Mouse (Mus musculus) neural tube, embryonic 11.5 days (tissue): ENCODE data around the gene Ddhd1. TPM values are rescaled to one million over a fixed set of nuclear protein-coding genes. Genes with fewer than 3 reads are reported as not detected.
A peak's percentile ranks its signal among the peaks of the same experiment; 100 is the strongest.

Experiments used
- ATAC-seq: fragments of 200-750 bp; cut with Nextera tagmentation; 2 replicates; pipeline ENCODE4 v1.8.0; 2017; ENCODE audit warnings: moderate number of reproducible peaks, mild to moderate bottlenecking, moderate TSS enrichment, moderate library complexity; ENCODE audit not compliant: insufficient read depth, low FRiP score, low TSS enrichment
- DNase-seq: peaks from one replicate; pipeline ENCODE4 v3.0.0-alpha.2; 2015; ENCODE audit warnings: low spot score
- H3K27ac ChIP-seq: fragments of 300-500 bp; sonication (generic); 2 replicates; pipeline ENCODE4 v1.5.1; 2014; ENCODE audit warnings: low read depth, mild to moderate bottlenecking, low read length
- H3K27me3 ChIP-seq: fragments of 300-500 bp; sonication (generic); 2 replicates; pipeline ENCODE4 v1.6.1; 2014; ENCODE audit warnings: mild to moderate bottlenecking, low read length, mixed read lengths; ENCODE audit not compliant: control insufficient read depth, insufficient read depth
- H3K36me3 ChIP-seq: fragments of 300-500 bp; sonication (generic); 2 replicates; pipeline ENCODE4 v1.6.1; 2014; ENCODE audit warnings: mild to moderate bottlenecking, low read length, moderate library complexity, mixed read lengths; ENCODE audit not compliant: control insufficient read depth, insufficient read depth
- H3K4me1 ChIP-seq: fragments of 300-500 bp; sonication (generic); 2 replicates; pipeline ENCODE4 v1.6.1; 2014; ENCODE audit warnings: low read length, mixed read lengths; ENCODE audit not compliant: control insufficient read depth, insufficient read depth
- H3K4me2 ChIP-seq: fragments of 300-500 bp; sonication (generic); 2 replicates; pipeline ENCODE4 v1.6.1; 2014; ENCODE audit warnings: low read depth, mild to moderate bottlenecking, moderate library complexity
- H3K4me3 ChIP-seq: fragments of 300-500 bp; sonication (generic); 2 replicates; pipeline ENCODE4 v1.5.1; 2014; ENCODE audit warnings: low read depth, low read length
- H3K9ac ChIP-seq: fragments of 300-500 bp; sonication (generic); 2 replicates; pipeline ENCODE4 v1.6.1; 2014; ENCODE audit warnings: mild to moderate bottlenecking, low read length
- H3K9me3 ChIP-seq: fragments of 300-500 bp; sonication (generic); 2 replicates; pipeline ENCODE4 v1.6.1; 2016; ENCODE audit warnings: low read length; ENCODE audit not compliant: control insufficient read depth
- WGBS: fragments of 180-500 bp; shearing (Covaris S2); extraction: QIAGEN DNeasy Blood & Tissue Kit; methylation state at CpG from one replicate; pipeline ENCODE4 v1.1.7; 2014; 5-methylcytosine and 5-hydroxymethylcytosine counted together
- polyA plus RNA-seq: library from polyadenylated mRNA; unstranded; fragments of >200 nt; fragmentation: Nextera tagmentation; extraction: Ambion mirVana; gene quantifications from 2 replicates; pipeline ENCODE4 v1.2.1, GENCODE M21; 2014

The Ddhd1 gene
- polyA plus RNA-seq, 1 experiment from 2014 or later = 17.0 TPM

DNA sequence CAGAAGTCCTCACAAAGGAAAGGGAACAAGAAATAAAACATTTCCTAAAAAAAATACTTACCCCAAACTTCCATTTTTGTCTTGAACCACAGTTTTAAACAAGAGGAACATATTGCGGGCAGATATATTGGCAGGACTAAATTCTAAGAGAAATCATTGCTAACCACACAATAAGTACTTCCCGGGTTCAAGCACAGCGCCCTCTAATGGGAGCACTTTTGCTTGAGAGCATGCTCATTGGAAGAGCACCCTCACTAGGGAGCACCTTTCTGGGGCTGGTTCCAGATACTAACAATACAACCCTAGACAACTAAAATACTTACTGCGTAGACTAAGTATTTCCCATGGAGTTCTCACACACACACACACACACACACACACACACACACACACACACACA is 105.5 kb downstream of the Ddhd1 start:
- H3K9me3 ChIP-seq = no peaks in the 10 kb centered on the region
- H3K27ac ChIP-seq = no peak overlapping the region
- H3K36me3 ChIP-seq = no peaks in the 10 kb centered on the region
- H3K4me2 ChIP-seq = no peak overlapping the region
- no peak overlapping the region for H3K9ac ChIP-seq
- H3K4me1 ChIP-seq = no peaks in the 10 kb centered on the region
- no peak for ATAC-seq
- DNase-seq = no peak
- H3K4me3 ChIP-seq = no peak overlapping the region
- 84% methylated on average over 4 of the region's 4 CpGs for WGBS
- H3K27me3 ChIP-seq = no peaks in the 10 kb centered on the region

DNA sequence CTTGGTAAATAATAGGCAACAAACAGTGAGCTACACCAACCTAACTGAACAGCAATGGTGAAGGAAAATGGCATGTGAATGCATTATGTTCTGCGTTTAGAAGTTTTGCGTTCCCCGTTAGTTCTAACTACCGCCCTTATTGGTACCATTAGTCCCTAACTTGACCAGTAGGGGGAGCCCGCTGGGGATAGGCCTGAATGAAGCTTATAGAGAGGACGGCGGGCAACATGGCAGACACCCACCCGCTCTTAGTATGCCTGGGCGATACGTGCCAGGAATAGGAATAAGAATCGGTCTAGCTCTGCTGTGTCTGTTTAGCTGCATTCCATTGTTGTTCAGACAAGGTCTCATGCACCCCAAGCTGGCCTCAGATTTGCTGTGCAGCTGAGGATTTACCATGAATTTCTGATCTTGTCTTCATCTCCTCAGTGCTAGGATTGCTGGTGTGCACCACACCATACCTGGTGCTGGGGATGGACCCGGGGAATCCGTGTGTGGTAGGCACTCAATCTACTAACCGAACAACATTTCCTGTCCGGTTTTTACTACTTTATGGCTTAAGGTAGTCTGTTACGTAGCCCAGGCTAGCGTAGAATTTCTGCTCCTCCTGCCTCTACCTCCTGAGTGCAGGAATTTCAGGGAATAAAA is 106.7 kb downstream of the Ddhd1 start:
- peak; percentile 88 for ATAC-seq
- Histone ChIP-seq H3K9ac (no peak overlapping the region; the same call in 1 of the 2 replicates), H3K27me3 (no peaks in the 10 kb centered on the region), H3K4me1 (no peaks in the 10 kb centered on the region), H3K9me3 (no peaks in the 10 kb centered on the region), H3K27ac (no peak overlapping the region), H3K36me3 (no peaks in the 10 kb centered on the region), H3K4me2 (no peak overlapping the region), H3K4me3 (no peak overlapping the region; the same call in 1 of the 2 replicates)
- 48% methylated on average over 17 of the region's 17 CpGs for WGBS
- peak; percentile 68 for DNase-seq

DNA sequence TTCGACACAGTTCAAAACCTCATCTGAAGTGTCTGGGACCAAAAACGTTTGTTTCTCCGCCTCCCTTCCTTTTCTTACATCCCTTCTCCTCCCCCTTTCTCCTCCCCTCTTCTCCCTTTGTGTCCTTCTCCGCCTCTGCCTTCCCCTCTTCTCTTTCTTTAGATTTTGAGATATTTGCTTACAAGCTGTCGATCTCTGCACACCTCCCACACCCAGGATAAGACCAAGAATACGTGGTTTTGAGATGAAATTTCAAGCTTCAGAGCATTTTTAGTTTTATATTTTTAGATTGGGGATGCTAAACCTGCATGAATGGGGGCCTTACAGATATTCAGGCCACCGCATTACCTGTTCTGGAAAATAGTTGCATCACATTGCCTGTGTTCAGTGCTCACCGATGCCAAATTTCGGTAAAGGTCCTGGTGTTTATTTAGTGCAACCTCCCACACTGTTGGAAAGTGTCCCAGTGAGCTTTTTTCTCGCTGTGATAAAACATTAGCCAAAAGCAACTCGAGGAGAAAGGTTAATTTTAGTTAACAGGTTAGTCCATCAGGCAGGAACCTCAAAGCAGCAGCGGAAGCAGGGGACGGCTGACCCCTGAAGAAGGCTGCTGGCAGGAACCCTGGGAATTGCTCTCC is 107.8 kb downstream of the Ddhd1 start:
- Histone ChIP-seq H3K4me3 (no peak overlapping the region), H3K4me1 (no peaks in the 10 kb centered on the region), H3K27ac (no peak overlapping the region), H3K9me3 (no peaks in the 10 kb centered on the region), H3K4me2 (no peak overlapping the region), H3K27me3 (no peaks in the 10 kb centered on the region), H3K9ac (no peak overlapping the region), H3K36me3 (no peaks in the 10 kb centered on the region)
- ATAC-seq (no peak), DNase-seq (no peak)
- 79% methylated on average over 13 of the region's 13 CpGs for WGBS

DNA sequence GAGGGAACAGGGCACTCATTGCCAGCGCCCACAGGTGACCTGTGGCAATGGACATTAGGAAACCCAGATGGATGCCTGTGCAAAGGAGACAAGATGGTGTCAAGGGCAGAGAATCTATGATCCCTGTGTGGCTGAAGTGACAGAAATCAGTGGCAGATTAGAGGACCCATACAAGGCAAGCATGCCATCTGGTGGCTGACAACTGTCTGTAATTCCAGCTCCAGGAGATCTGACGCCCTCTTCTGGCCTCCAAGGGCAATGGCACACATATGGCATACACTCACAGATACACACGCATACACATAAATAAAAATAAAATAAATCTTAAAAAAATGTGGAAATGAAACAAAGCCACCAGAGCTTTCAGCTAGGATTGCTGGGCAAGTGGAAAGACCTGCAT is 109.8 kb downstream of the Ddhd1 start:
- H3K4me1 ChIP-seq = no peaks in the 10 kb centered on the region
- WGBS = 79% methylated on average over 3 of the region's 3 CpGs
- DNase-seq (no peak), ATAC-seq (no peak)
- no peaks in the 10 kb centered on the region for H3K36me3 ChIP-seq
- no peak overlapping the region for H3K4me2 ChIP-seq
- no peaks in the 10 kb centered on the region for H3K9me3 ChIP-seq
- H3K9ac ChIP-seq = no peak overlapping the region
- H3K27me3 ChIP-seq = no peaks in the 10 kb centered on the region
- H3K27ac ChIP-seq = no peak overlapping the region
- H3K4me3 ChIP-seq = no peak overlapping the region

DNA sequence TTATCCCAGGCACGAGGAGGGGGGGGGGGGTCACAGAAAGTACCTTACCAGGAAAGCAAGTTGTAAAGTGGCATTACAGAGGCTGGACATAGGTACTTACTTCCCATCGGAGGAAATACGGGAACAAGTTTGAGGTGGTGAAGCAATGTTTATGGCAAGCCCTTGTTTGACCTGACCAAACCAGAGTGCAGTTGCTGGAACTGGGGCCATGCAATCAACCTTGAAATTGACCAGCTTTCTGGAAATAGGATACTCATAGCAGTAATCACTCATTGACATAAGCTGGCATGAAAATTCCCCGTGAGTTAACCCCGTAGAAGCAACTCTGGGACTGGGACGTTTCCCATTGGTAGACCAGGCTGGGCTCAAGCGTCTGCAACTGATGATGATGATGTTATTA is 113.0 kb downstream of the Ddhd1 start:
- ATAC-seq (no peak), DNase-seq (no peak)
- 85% methylated on average over 7 of the region's 7 CpGs for WGBS
- Histone ChIP-seq H3K4me2 (no peak overlapping the region), H3K4me3 (no peak overlapping the region), H3K9ac (no peak overlapping the region), H3K27ac (no peak overlapping the region), H3K9me3 (no peaks in the 10 kb centered on the region), H3K4me1 (no peaks in the 10 kb centered on the region), H3K36me3 (no peaks in the 10 kb centered on the region), H3K27me3 (no peaks in the 10 kb centered on the region)

DNA sequence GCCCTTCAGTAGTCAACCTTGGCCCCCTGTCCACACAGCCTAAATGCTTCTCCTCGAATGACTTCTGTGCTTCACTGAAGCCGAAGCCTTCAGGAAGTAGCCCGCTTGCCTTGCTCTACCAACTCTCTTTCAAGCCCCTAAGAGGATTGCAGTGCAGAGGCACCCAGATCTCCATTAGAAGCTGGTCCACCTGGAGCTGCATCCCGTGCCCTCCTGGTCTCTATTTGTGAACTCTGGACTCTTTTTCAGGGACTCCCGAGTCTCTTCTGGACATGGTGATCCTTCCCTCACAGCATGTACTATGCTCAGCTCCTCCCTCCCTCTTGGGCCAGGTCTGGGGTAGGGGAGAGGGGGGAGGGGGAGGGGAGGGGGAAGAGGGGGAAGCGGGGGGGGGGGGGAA is 113.9 kb downstream of the Ddhd1 start:
- no peak for DNase-seq
- Histone ChIP-seq H3K9me3 (no peaks in the 10 kb centered on the region), H3K27ac (no peak overlapping the region), H3K36me3 (no peaks in the 10 kb centered on the region), H3K4me1 (no peaks in the 10 kb centered on the region), H3K4me3 (no peak overlapping the region), H3K9ac (no peak overlapping the region), H3K4me2 (no peak overlapping the region), H3K27me3 (no peaks in the 10 kb centered on the region)
- ATAC-seq = no peak
- WGBS = 74% methylated on average over 5 of the region's 6 CpGs

DNA sequence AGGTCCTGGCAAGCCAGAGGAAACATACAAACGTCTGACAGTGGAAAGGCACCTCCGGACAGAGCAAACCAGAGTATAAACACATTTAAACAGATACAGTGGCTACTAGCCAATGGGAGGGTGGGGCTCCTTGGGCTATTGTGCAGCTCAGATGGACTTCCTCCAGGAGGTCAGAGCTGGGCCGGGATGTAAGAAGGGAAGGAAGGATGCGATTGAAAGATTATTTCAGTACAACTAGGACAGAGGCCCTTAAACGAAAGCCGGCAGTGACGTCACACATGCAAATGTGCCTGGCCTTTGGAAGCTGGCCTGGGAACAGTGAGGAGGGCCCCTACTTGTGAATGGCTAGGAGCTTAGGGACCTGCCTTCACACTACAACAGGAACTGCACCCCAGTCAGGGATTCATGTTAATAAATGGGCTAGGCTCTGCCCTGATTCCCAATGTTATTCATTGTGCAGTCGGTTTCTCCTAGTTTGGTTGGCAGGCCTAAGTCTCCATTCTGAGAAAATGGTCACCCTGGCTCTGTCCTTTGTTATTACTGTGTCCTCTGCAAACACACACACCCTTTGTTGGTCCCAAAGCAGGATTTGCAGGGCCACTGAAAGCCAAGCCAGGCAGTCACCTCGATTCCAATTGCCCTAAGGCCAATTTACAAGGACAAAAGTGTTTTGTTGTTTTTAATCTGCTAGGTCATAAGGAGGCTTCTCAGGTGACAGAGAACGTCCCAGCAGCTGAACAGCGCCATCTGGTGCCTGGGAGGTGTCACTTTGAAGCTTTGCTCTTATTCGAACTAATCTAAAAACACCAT is 118.1 kb downstream of the Ddhd1 start:
- H3K27ac ChIP-seq = no peak overlapping the region
- no peaks in the 10 kb centered on the region for H3K36me3 ChIP-seq
- no peaks in the 10 kb centered on the region for H3K9me3 ChIP-seq
- no peak overlapping the region for H3K4me2 ChIP-seq
- peak; percentile 63 for ATAC-seq
- H3K27me3 ChIP-seq = no peaks in the 10 kb centered on the region
- peak; percentile 81 for DNase-seq
- H3K4me3 ChIP-seq = no peak overlapping the region
- no peak overlapping the region for H3K9ac ChIP-seq
- 44% methylated on average over 12 of the region's 12 CpGs for WGBS
- no peaks in the 10 kb centered on the region for H3K4me1 ChIP-seq
